Mouse (Mus musculus) gonadal fat pad, adult 2 months (tissue): Measurements from ENCODE around the gene Rps16. TPM values are rescaled to one million over a fixed set of nuclear protein-coding genes. Genes with fewer than 3 reads are reported as not detected.
"Not testable (repeated sequence)": the region's sequence is repeated elsewhere in the genome, so short reads cannot be mapped to it uniquely, and the experiment has no call there.

Experiments
- DNase-seq: peaks from one replicate; pipeline ENCODE4 v3.0.0-alpha.2; 2012; ENCODE audit warnings: low read depth
- polyA plus RNA-seq: library from polyadenylated mRNA; depleted of rRNA; stranded (reverse); fragments of >200 nt; gene quantifications from 2 replicates; pipeline ENCODE4 v1.2.3, GENCODE M21; 2012

Rps16 gene
- polyA plus RNA-seq, 1 experiment = 971 TPM

DNA sequence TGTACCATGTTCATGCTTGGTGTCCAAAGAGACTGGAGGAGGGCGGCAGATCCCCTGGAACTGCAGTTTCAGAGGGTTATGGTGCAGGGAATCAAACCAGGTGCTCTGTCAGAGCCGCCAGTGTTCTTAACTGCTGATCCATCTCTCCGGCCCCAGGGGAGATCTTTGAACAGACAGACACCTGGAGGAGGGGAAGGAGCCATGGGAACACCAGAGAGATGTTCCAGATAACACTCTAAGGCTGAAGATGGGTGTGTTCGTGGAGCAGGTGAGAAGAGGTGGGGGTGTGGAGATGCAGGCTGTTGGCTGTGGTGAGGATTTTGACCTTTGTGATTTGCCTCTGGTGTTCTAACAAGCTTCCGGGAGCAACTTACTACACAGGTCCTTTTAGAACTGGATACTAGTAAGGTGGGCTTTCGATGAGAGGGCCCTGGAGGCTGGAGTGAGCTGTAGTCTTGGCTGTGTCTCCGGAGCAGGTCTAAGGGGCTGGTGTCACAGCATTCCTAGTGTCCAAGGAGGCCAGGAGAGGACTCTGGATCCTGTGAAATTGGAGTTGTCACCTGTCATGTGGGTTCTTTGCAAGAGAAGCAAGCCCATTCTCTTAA is 23.5 kb downstream of the Rps16 start:
- no peak for DNase-seq

DNA sequence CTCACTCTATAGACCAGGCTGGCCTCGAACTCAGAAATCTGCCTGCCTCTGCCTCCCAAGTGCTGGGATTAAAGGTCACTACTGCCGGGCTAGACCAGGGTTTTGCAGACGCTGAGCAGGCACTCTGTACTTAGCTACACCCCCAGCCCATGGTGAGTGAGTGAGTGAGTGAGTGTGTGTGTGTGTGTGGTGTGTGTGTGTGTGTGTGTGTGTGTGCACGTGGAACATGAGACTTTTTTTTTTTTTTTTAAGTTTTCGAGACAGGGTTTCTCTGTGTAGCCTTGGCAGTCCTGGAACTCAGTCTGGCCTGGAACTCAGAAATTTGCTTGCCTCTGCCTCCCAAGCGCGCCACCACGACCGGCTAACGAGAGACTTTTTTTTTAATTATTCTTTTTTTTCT is 24.2 kb downstream of the Rps16 start:
- DNase-seq = no peak

DNA sequence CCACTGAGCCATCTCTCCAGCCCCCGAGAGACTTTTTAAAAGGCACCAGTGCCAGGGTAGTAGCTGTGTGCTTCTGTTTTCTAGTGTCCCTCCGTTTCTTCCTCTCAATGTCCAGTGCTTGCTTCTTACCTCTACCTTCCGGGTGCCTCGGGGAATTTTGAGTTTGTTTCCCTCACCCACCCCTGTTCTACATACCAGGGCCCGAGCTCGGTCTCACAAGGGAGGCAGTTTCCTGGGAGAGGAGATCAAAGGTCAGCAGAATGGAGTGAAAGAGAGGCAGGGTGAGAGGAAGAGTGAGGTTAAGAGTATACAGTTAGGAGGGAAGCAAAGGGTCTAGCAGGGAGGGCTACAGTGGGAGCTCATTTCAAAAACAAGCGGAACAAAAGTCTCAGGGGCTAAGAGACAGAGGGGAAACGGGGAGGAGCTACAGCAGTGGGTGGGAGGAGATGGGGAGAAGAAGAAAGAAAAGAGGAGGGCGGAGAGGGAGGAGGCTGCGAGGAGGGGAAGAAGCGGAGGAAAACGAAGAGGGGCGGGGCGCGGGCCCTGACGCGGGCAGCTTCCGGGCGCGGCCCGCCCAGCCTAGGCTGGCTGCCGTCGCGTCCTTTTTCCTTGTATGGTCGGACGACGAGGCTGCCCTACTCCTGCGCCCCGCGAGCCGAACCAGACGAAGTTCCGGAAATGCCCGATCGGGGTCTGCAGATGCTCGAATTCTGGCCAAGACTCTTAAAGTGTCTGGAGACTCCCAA is 24.9 kb downstream of the Rps16 start:
- no peak for DNase-seq

GRCm38 (mm10) chr7:28376011-28376771 is 25.7 kb downstream of the Rps16 start:
- no peak for DNase-seq

DNA sequence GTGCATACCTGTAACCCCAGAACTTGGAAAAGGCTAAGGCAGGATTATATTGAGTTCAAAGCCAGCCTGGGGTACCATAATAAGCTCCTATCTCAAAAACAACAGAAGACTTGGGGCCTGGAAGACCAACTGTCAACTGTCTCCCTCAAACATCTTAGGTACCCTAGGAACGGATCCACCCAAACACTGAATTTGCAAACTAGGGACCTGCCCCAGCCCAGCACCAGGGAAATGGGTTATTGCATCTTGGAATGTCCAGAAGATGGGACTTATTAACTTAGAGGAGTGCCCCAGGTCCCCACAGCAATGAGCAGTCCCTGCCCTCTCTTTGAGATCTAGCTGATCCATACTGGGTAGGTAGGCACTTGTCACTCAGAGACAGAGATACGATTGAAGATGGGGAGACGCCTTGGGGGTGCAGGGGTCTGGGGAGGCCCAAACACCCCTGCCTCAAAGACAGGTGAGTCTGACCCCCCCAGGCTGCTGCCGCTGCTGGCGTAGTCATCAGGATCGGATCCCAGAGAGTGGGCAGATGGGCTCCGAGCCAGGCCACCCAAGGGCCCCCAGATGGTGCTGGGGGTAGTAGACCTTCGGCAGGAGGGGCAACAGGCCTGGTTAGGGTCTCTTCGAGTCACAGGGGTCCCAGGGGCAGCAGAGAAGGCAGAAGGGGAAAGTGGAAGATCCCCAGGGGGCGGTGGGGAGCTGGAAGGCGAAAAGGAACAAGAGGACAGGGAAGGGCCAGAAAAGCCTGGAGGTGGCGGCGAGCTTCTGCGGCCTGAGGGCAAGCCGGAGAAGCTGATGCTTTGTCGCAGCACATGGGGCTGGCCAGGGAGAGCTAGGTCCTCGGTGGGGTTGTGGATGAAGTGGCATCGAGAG is 27.0 kb downstream of the Rps16 start:
- DNase-seq = no peak

DNA sequence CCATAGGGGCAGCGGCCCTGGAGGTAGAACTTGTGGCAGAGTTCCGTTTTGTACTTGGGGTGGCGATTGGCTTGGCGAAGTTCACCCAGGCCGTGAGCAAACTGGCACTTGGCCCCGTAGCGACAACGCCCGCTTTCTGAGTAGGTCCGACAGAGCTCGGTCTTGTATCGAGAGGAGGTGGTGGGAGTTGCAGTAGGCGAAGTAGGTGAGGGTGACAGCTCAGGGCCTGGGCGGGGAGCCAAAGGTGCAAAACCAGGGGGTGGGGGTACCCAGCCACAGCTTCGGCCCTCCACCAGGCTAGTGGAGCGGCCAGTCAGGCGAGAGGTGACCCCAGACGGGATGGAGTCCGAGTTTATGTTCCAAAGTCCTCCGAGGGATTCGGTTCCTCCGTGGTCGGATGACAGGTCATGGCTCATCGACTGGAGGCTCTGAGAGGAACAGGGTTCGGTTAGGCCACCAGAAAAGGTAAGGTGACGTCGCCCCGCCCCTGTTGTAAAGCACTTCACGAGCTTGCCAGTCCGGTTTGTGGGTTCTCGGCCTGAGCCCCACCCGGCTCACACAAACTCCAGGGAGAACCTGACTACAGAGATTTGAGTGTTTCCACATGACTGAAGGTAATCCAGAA is 27.7 kb downstream of the Rps16 start:
- no peak for DNase-seq

GRCm38 (mm10) chr7:28378769-28379651 is 28.6 kb downstream of the Rps16 start:
- no peak for DNase-seq

DNA sequence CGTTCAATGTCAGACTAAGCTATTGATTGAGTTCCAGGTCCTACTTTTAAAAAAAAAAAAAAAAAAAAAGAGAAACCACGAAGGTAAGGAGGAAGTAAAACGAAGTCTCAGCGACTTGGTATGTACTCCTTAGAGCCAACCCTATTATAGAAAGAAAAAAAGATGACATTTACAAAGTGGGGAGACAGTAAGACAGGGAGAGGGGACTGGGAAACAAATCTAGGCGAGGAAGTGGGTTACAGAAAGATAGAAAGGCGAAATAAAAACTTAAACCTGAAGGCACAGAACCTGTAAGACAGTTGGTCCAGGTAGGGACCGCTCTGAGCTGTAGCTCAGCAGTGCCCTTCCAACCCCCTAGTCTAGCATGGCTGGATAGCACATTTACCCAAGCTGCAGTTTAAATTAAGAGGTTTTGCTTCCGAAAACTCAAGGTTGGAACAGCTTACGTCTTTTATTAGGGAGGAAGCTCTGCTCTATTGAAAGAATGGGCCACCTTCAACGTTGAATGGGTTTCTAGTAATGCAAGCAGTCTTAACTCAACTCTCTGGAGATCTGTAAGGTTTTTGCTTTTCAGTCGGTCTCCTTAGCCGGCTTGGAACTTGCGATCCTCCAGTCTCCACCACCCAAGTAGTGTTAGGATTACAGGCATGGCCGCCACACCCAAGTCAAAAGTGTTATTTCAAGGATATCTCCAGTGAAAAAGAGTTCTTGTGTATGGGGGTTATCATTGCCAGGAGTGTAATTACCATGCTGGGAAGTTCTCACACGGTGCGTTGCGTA is 30.0 kb downstream of the Rps16 start, which contains the start of gene Zfp36:
Gene Zfp36, minus strand, starts transcription at position 17 of the 780 bp plus-strand sequence.
- DNase-seq = no peak

- no peak for DNase-seq
Measured at GRCm38 (mm10) chr7:28381017-28381790, 30.8 kb downstream of the Rps16 start.

GRCm38 (mm10) chr7:28381938-28382337 is 31.5 kb downstream of the Rps16 start:
- no peak for DNase-seq

GRCm38 (mm10) chr7:28382347-28382951 is 32.0 kb downstream of the Rps16 start:
- DNase-seq = no peak

DNA sequence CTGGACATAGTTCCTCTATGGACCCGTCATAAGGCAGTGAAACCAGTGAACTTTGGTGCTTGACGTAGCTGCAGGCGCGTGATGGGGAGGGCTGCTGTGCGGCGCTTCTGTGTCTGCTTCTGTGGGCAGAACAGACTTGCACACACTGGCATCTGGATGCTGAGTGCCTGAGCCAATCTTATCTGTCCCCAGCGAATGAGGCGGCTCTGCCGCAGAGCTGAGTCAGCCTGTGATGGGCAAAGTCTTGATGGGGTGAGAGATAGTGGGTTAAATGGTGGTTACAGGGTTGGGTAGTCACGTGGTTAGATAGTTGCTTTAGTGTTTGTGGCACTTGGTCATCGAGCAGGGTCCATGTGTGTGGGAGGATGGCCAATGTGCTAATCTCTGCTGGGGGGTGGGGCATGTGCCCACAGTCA is 32.5 kb downstream of the Rps16 start:
- DNase-seq = no peak

DNA sequence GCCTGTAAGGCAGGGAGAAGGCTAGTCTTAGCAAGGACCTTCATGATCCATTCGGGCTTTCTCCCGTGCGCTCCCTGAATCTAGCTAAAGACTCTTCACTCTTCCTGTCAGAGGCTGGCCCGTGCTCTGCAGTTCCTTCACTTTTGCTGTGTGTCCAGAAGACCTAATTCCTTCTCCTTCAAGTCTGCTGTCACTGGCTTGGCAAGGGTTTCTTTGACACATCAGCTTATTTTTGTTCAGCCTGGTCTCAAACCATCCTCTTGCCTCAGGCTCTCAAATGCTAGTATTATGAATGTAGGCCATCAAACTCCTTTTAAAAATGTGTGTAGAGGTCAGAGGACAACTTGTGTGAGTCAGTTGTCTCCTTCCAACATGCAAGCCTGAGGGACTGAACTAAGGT is 33.2 kb downstream of the Rps16 start:
- no peak for DNase-seq

- no peak for DNase-seq
Measured at GRCm38 (mm10) chr7:28384162-28384561, 33.7 kb downstream of the Rps16 start.

GRCm38 (mm10) chr7:28385196-28385595 is 34.7 kb downstream of the Rps16 start:
- no peak for DNase-seq

DNA sequence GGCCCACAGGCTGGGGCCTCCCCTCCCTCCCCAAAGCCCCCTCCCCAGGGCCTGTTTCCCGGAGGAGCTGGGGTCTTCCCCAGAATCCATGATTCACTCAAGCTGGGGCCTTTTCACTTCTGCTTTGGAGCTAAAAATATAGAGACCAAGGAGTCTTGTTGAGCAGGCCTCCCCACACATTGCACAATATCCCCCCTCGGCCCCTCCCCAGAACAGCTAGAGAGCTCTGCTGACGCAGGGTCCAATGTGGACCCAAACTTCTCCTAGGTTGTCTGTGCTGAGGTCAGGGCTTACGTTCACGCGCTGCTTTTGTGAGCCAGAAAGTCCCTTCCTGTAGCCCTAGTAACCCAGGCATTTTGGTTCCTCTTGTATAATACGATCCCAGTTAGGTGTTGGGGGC is 35.6 kb downstream of the Rps16 start:
- DNase-seq = no peak

- DNase-seq = no peak
Measured at GRCm38 (mm10) chr7:28386462-28386861, 36.0 kb downstream of the Rps16 start.

- DNase-seq = not testable (repeated sequence)
Measured at GRCm38 (mm10) chr7:28386877-28387276, 36.4 kb downstream of the Rps16 start.
